Mouse (Mus musculus): ENCODE measurements around the gene Stk40.

DNA sequence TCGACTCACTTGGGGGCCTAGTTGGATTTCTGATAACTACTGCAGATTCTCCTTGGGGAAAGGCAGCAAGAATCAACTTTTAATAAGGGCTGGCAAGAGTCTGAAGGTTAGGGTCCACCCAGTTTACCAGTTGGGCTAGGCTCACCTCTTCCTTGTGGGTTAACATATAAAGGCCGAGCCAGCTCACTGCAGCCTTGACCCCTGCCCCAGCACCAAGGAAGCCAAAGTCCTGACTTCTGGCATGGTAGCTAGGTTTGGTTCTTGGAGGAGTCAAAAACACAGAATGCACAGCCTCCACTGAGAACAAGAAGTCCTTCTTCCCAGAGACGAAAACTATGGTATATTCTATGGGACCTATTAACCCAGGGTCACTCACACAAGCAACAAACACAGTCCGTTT is 59.9 kb downstream of the Stk40 start:
- TF ChIP-seq POLR2A (IDR thresholded peaks at IDR 0.05; ENCODE audit: control insufficient read depth, low read depth, low read length) (no peak), CTCF (IDR thresholded peaks at IDR 0.05; ENCODE audit: control insufficient read depth, insufficient read depth, insufficient replicate concordance, low read depth, low read length) (no peak)
